Mouse (Mus musculus) small intestine, adult 2 months (tissue): ENCODE data around the gene Mocs3.

ENCODE experiments used
- CTCF ChIP-seq: fragments of 200-500 bp; IDR thresholded peaks from 2 replicates; pipeline ENCODE4 v1.5.1; 2012; ENCODE audit warnings: low read depth, mild to moderate bottlenecking, control low read depth, inconsistent platforms, low read length, moderate library complexity, mixed read lengths; ENCODE audit not compliant: insufficient replicate concordance, insufficient read length; ENCODE audit errors: extremely low read depth
- POLR2A ChIP-seq: fragments of 200-500 bp; IDR thresholded peaks from 2 replicates; pipeline ENCODE4 v1.6.1; 2012; ENCODE audit warnings: low read depth, mild to moderate bottlenecking, control low read depth, inconsistent platforms, low read length, moderate library complexity

DNA sequence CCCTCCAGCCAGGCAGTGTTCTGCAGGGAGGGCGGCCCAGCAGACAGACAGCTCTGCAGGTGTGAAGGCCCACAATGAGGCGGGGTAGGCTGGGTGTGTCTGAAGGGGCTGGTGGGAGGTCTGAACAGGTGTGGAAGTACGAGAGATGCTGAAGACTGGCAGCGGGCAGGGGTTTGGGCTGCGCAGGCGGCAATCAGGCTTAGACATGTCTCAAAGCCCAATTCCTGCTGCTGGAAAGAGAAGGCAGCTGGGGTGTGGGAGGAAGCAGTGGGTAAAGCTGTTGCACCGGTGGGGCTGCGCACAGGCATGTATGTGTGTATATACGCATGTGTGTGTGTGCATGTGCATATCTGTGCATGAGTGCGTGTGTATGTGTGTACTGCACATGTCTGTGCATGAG is 30.5 kb downstream of the Mocs3 start:
- TF ChIP-seq CTCF (no peak), POLR2A (no peak)
